Mouse (Mus musculus): ENCODE measurements around the gene Kif16b. TPM values are rescaled to one million over a fixed set of nuclear protein-coding genes. Genes with fewer than 3 reads are reported as not detected.

Kif16b gene
- total and polyA plus RNA-seq, 3 experiments = 7.8 to 9.5 (median 8.0) TPM

- Histone ChIP-seq H3K27me3 (replicated peaks) (no peaks in the 10 kb centered on the region), H3K9me3 (replicated peaks; ENCODE audit: low read length) (no peaks in the 10 kb centered on the region), H3K36me3 (replicated peaks in 1 of 2; ENCODE audit: control insufficient read depth in 1 of 2, insufficient read depth in 1 of 2, low read length in 1 of 2) (peaks cover 0 to 17% of the 10 kb centered on the region in 2 experiments), H3K4me1 (ENCODE audit: control insufficient read depth in 1 of 2, insufficient read depth in 2 of 2) (peaks cover 5 to 11% of the 10 kb centered on the region in 2 experiments; a peak in 3 of 4 replicates), H3K9ac (ENCODE audit: insufficient read depth, low read depth) (no peak overlapping the region), H3K27ac (ENCODE audit: insufficient read depth, low read depth) (no peak overlapping the region), H3K4me3 (replicated peaks in 1 of 3; ENCODE audit: low read depth in 2 of 3, low read length in 2 of 3, poor library complexity in 1 of 3) (no peak overlapping the region), H3K4me2 (ENCODE audit: insufficient read depth, low read depth, poor library complexity, severe bottlenecking) (no peak overlapping the region), H3K79me2 (replicated peaks; ENCODE audit: control insufficient read depth, extremely low read depth, insufficient read depth, poor library complexity, severe bottlenecking) (no peaks in the 10 kb centered on the region)
- DNase-seq (ENCODE audit: extremely low read depth) = no peak
- TF ChIP-seq ZNF384 (IDR thresholded peaks at IDR 0.05; ENCODE audit: low read depth, low read length) = no peak
- no peak for TF ChIP-seq TCF12 (IDR thresholded peaks at IDR 0.05; ENCODE audit: low read depth, low read length)
- TF ChIP-seq ELF1 (IDR thresholded peaks at IDR 0.05; ENCODE audit: low read depth, low read length) = no peak
- no peak for TF ChIP-seq POLR2A (IDR thresholded peaks at IDR 0.05; ENCODE audit: low read depth, low read length)
- no peak for TF ChIP-seq POLR2AphosphoS2 (IDR thresholded peaks at IDR 0.05; ENCODE audit: low read depth, low read length)
- no peak for TF ChIP-seq EP300 (IDR thresholded peaks at IDR 0.05; ENCODE audit: low read length)
- TF ChIP-seq ETS1 (conservative IDR thresholded peaks at IDR 0.05; ENCODE audit: low read depth, low read length) = no peak
- no peak for TF ChIP-seq SIN3A (IDR thresholded peaks at IDR 0.05; ENCODE audit: low read length)
- no peak for TF ChIP-seq MXI1 (IDR thresholded peaks at IDR 0.05; ENCODE audit: low read depth, low read length)
- no peak for TF ChIP-seq ZC3H11A (IDR thresholded peaks at IDR 0.05; ENCODE audit: low read depth, low read length)
- in situ Hi-C loops (cut with MboI; ENCODE audit: low pct_ligation_motif_present, low pct_unique_long_range_greater_than_20kb, low sequenced_read_pairs) (no loop called here), dilution Hi-C loops (cut with MboI; ENCODE audit: extremely low pct_ligation_motif_present, extremely low pct_unique_long_range_greater_than_20kb, low sequenced_read_pairs) (no loop called here)
These were observed 185.4 kb downstream of the Kif16b start for GRCm38 (mm10) chr2:142715912-142716260.

DNA sequence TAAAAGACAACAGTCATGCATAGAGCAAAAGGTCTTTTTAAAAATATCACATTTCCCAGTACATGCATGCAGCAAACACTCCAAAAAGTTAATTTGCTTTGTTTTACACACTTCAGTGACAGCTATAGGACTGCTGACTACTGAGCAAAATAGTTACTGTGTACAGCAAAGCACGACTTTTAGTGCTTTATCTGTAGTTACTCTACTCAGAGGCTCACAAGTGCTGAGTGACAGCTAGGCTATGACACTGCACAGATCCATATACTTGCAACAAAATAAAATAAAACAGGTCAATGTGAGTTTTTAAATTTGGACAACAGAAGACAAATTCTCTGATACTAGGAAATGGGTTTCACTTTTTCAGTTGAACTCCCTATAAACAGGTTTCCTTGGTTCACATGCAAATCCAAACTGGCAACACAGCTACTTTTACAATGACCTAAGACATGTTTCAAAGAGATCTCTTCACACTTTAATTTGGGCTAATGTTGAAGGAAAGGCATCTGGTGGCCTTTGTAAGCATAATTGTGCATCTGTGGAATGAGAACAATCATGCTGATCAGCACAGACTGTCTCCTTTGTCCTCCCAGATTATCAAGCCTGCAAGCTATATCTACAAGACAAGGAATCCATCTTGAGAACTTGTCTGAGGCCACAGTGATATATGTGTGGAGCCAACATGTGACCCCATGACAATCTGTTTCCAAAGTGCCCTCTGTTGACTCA, 186.0 kb downstream of the Kif16b start:
- no peaks in the 10 kb centered on the region for H3K79me2 ChIP-seq (replicated peaks; ENCODE audit: control insufficient read depth, extremely low read depth, insufficient read depth, poor library complexity, severe bottlenecking)
- DNase-seq (ENCODE audit: extremely low read depth) = no peak
- TF ChIP-seq JUN (IDR thresholded peaks at IDR 0.05; ENCODE audit: insufficient read depth, low read depth, low read length) (no peak), POLR2A (IDR thresholded peaks at IDR 0.05; ENCODE audit: low read depth, low read length) (no peak)
- no peaks in the 10 kb centered on the region for H3K9me3 ChIP-seq (replicated peaks; ENCODE audit: low read length)
- H3K9ac ChIP-seq (ENCODE audit: insufficient read depth, low read depth) = no peak overlapping the region
- peaks cover 0 to 17% of the 10 kb centered on the region in 2 experiments for H3K36me3 ChIP-seq (replicated peaks in 1 of 2; ENCODE audit: control insufficient read depth in 1 of 2, insufficient read depth in 1 of 2, low read length in 1 of 2)
- H3K27ac ChIP-seq (ENCODE audit: insufficient read depth, low read depth) = no peak overlapping the region
- in situ Hi-C loops (cut with MboI; ENCODE audit: low pct_ligation_motif_present, low pct_unique_long_range_greater_than_20kb, low sequenced_read_pairs) (no loop called here), dilution Hi-C loops (cut with MboI; ENCODE audit: extremely low pct_ligation_motif_present, extremely low pct_unique_long_range_greater_than_20kb, low sequenced_read_pairs) (no loop called here)
- no peaks in the 10 kb centered on the region for H3K27me3 ChIP-seq (replicated peaks)
- H3K4me3 ChIP-seq (replicated peaks in 1 of 3; ENCODE audit: low read depth in 2 of 3, low read length in 2 of 3, poor library complexity in 1 of 3) = no peak overlapping the region
- H3K4me1 ChIP-seq (ENCODE audit: control insufficient read depth in 1 of 2, insufficient read depth in 2 of 2) = peaks cover 5 to 11% of the 10 kb centered on the region in 2 experiments; a peak in 3 of 4 replicates
- no peak overlapping the region for H3K4me2 ChIP-seq (ENCODE audit: insufficient read depth, low read depth, poor library complexity, severe bottlenecking)

DNA sequence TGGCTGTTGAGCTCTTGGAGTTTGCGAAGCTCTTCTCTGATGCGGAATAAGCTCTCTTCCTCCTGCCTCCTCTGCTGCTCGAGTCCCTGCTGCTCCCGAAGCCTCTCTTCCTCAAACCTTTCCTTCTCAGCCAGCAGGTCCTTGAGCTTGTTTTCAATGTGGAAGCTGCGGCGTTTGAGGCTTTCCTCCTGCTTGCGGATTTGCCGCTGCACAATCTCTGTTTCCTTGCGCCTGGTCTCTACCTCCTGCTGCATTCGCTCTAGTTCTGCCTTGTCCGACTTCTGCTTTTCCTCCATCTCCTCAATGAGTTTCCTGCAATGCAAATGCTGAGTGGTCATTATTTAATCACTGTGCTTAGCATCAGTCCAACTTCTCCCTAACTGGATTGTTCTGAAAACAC, 188.6 kb downstream of the Kif16b start:
- in situ Hi-C loops (cut with MboI; ENCODE audit: low pct_ligation_motif_present, low pct_unique_long_range_greater_than_20kb, low sequenced_read_pairs) = no loop called here
- Histone ChIP-seq H3K27me3 (replicated peaks) (no peaks in the 10 kb centered on the region), H3K79me2 (replicated peaks; ENCODE audit: control insufficient read depth, extremely low read depth, insufficient read depth, poor library complexity, severe bottlenecking) (no peaks in the 10 kb centered on the region), H3K9ac (ENCODE audit: insufficient read depth, low read depth) (no peak overlapping the region), H3K9me3 (replicated peaks; ENCODE audit: low read length) (no peaks in the 10 kb centered on the region), H3K4me1 (ENCODE audit: control insufficient read depth in 1 of 2, insufficient read depth in 2 of 2) (peaks cover 5 to 11% of the 10 kb centered on the region in 2 experiments; a peak in 3 of 4 replicates), H3K36me3 (replicated peaks in 1 of 2; ENCODE audit: control insufficient read depth in 1 of 2, insufficient read depth in 1 of 2, low read length in 1 of 2) (peaks cover 0 to 27% of the 10 kb centered on the region in 2 experiments), H3K4me3 (replicated peaks in 1 of 3; ENCODE audit: low read depth in 2 of 3, low read length in 2 of 3, poor library complexity in 1 of 3) (no peak overlapping the region), H3K27ac (ENCODE audit: insufficient read depth, low read depth) (no peak overlapping the region), H3K4me2 (ENCODE audit: insufficient read depth, low read depth, poor library complexity, severe bottlenecking) (no peak overlapping the region)
- DNase-seq (ENCODE audit: extremely low read depth) = no peak
- TF ChIP-seq CHD2 (IDR thresholded peaks at IDR 0.05; ENCODE audit: low read length) = no peak
- TF ChIP-seq UBTF (IDR thresholded peaks at IDR 0.05; ENCODE audit: low read depth, low read length) = no peak
- TF ChIP-seq ZC3H11A (IDR thresholded peaks at IDR 0.05; ENCODE audit: low read depth, low read length) = no peak
- TF ChIP-seq TCF12 (IDR thresholded peaks at IDR 0.05; ENCODE audit: low read depth, low read length) = no peak
- TF ChIP-seq CTCF (conservative IDR thresholded peaks at IDR 0.05 in 1 of 2, IDR thresholded peaks at IDR 0.05 in 1 of 2; ENCODE audit: low read depth in 2 of 2, low read length in 2 of 2) = no peak
- dilution Hi-C loops (cut with MboI; ENCODE audit: extremely low pct_ligation_motif_present, extremely low pct_unique_long_range_greater_than_20kb, low sequenced_read_pairs) = no loop called here

All from CH12.LX (cell line).